Mouse (Mus musculus): ENCODE measurements at regions not wholly inside any gene's neighbourhood (a gene's known extent, or its start where the extent isn't known, plus 50 kb on each side); places are given as distances from the start of the nearest gene placed in this dataset.

DNA sequence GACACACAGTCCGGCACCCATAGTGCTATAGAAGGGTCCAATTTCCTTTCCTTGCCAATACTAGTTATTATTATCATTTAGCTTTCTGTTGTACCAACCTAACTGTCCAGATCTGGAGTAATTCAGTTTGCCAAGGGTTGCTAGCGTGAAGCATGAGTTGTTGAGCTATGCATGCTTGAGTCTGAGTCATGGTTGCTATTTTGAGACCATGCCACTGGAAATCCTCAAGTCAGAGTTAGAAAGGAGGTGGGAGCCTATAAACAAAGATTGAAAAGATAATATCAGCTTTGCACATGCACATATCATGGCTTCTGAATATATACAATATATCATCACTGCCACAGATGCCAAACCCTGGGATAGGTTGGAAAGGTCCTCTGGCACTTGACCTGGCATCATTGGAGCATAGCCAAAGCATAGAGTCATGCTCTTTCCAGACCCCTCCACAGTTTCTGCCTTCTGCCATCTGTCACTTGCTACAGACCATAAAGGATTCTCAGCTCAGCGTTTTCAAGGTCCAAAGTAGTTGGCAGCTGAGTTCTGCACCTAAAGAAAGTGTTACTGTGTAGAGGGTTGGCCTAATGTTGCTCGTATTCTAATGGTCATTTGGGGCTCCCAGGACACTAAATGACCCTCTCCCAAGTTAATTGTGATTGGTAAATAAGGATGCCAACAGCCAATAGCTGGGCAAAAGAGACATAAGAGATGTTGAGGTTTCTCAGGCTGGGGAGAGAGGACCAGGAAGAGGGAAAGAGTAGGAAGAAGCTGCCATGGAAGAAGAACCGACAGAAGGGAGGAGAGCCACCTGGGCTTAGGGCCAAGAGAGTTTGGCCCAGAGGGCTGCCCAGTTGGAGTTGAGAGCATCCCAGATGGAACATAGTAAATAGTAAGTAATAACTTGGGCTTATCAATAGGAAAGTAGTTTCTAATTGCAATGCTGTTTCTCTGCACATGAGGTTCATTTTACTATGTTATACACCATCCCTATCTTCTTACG lies 586.9 kb downstream of the Ptprc start:
- in situ Hi-C loops (cut with MboI; ENCODE audit: low sequenced_read_pairs in 2 of 2, unreplicated experiment in 2 of 2), result no loop called here
- no peak for DNase-seq (ENCODE audit: low read depth, low spot score)
- no peak overlapping the region for H3K4me3 ChIP-seq (ENCODE audit: insufficient read depth in 1 of 2, low read depth in 1 of 2, low read length in 2 of 2, poor library complexity in 1 of 2, severe bottlenecking in 1 of 2)
- no peak overlapping the region for H3K27ac ChIP-seq (ENCODE audit: insufficient read depth, low read depth, low read length, poor library complexity, severe bottlenecking)
- no peak for TF ChIP-seq HCFC1 (IDR thresholded peaks at IDR 0.05; ENCODE audit: borderline replicate concordance, insufficient read depth, low read length)
- TF ChIP-seq ZC3H11A (IDR thresholded peaks at IDR 0.05; ENCODE audit: borderline replicate concordance, low read depth, low read length), result no peak
- no peak for TF ChIP-seq MAFK (IDR thresholded peaks at IDR 0.05; ENCODE audit: insufficient read depth, low read depth, low read length)
- no peak for TF ChIP-seq CHD2 (IDR thresholded peaks at IDR 0.05; ENCODE audit: low read depth, low read length)
- TF ChIP-seq ZNF384 (IDR thresholded peaks at IDR 0.05; ENCODE audit: low read depth, low read length), result no peak
- no peak overlapping the region for H3K9ac ChIP-seq (ENCODE audit: insufficient read depth, low read depth, low read length, poor library complexity, severe bottlenecking)
- H3K4me1 ChIP-seq (ENCODE audit: control insufficient read depth in 2 of 2, insufficient read depth in 2 of 2, low read length in 2 of 2, poor library complexity in 1 of 2), result no peaks in the 10 kb centered on the region
- H3K36me3 ChIP-seq (ENCODE audit: control insufficient read depth, insufficient read depth, low read length, poor library complexity, severe bottlenecking), result no peaks in the 10 kb centered on the region
- no peaks in the 10 kb centered on the region for H3K9me3 ChIP-seq (ENCODE audit: control insufficient read depth, insufficient read depth, low read depth, low read length)

DNA sequence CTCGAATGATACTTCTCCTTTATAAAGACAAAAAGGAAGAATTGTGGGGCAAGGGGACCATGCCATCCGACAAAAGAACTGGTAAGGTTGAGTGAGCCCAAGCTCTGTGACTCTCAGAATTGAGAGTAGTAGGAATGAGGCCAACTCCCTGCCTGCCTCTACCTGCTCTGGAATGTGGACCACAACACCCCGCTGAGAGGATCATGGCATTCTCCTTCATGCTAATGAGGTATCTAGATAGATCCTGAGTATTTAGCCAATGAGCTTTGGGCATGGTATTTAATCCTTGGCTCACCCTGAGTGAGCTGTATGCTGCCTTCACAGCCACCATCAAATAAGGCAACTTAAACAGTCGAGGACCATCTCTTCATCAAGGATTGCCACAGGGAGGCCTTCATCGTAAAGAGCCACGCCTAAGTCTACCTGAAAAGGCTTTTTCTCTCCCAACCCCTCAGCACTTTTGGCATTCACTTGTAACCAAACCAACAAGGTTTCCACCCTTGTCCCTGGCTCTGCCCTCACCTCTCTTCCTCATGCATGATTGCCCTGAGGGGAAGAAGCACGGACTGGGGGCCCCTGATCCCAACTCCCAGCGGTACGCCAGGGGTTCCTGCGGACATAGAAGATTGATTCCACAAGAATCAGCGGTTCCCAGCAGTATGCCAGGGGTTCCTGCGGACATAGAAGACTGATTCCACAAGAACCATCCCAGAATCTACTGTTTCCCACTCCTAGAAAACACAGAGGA lies 587.9 kb downstream of the Ptprc start:
- H3K4me3 ChIP-seq (ENCODE audit: insufficient read depth in 1 of 2, low read depth in 1 of 2, low read length in 2 of 2, poor library complexity in 1 of 2, severe bottlenecking in 1 of 2), result no peak overlapping the region
- H3K9me3 ChIP-seq (ENCODE audit: control insufficient read depth, insufficient read depth, low read depth, low read length), result no peaks in the 10 kb centered on the region
- in situ Hi-C loops (cut with MboI; ENCODE audit: low sequenced_read_pairs in 2 of 2, unreplicated experiment in 2 of 2), result no loop called here
- H3K9ac ChIP-seq (ENCODE audit: insufficient read depth, low read depth, low read length, poor library complexity, severe bottlenecking), result no peak overlapping the region
- H3K4me1 ChIP-seq (ENCODE audit: control insufficient read depth in 2 of 2, insufficient read depth in 2 of 2, low read length in 2 of 2, poor library complexity in 1 of 2), result no peaks in the 10 kb centered on the region
- TF ChIP-seq HCFC1 (IDR thresholded peaks at IDR 0.05; ENCODE audit: borderline replicate concordance, insufficient read depth, low read length) (no peak), MAFK (IDR thresholded peaks at IDR 0.05; ENCODE audit: insufficient read depth, low read depth, low read length) (no peak), ZC3H11A (IDR thresholded peaks at IDR 0.05; ENCODE audit: borderline replicate concordance, low read depth, low read length) (no peak), CHD2 (IDR thresholded peaks at IDR 0.05; ENCODE audit: low read depth, low read length) (no peak), ZNF384 (IDR thresholded peaks at IDR 0.05; ENCODE audit: low read depth, low read length) (no peak)
- no peak overlapping the region for H3K27ac ChIP-seq (ENCODE audit: insufficient read depth, low read depth, low read length, poor library complexity, severe bottlenecking)
- no peak for DNase-seq (ENCODE audit: low read depth, low spot score)
- no peaks in the 10 kb centered on the region for H3K36me3 ChIP-seq (ENCODE audit: control insufficient read depth, insufficient read depth, low read length, poor library complexity, severe bottlenecking)

DNA sequence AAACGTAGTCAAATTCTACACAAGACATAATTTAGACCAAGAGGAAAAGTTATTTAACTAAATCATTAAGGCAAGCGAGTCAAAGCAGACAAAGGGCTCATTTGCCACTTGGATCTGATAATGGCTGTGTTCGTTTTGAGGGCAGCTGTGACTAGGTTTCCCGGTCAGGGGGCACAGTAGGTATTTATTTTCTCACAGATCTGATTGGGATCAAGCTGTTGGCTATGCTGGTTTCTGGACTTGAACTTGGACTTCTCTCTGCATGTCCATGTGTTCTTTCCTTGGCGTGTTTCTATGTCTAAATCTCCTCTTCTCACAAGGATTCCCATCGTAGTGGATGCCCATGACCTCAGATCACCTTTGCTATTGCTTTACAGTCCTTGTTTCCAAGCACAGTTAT lies 590.8 kb downstream of the Ptprc start:
- in situ Hi-C loops (cut with MboI; ENCODE audit: low sequenced_read_pairs in 2 of 2, unreplicated experiment in 2 of 2), result no loop called here
- no peak for DNase-seq (ENCODE audit: low read depth, low spot score)
- TF ChIP-seq ZNF384 (IDR thresholded peaks at IDR 0.05; ENCODE audit: low read depth, low read length) (no peak), CHD2 (IDR thresholded peaks at IDR 0.05; ENCODE audit: low read depth, low read length) (no peak), ZC3H11A (IDR thresholded peaks at IDR 0.05; ENCODE audit: borderline replicate concordance, low read depth, low read length) (no peak), HCFC1 (IDR thresholded peaks at IDR 0.05; ENCODE audit: borderline replicate concordance, insufficient read depth, low read length) (no peak), MAFK (IDR thresholded peaks at IDR 0.05; ENCODE audit: insufficient read depth, low read depth, low read length) (no peak)
- no peaks in the 10 kb centered on the region for H3K36me3 ChIP-seq (ENCODE audit: control insufficient read depth, insufficient read depth, low read length, poor library complexity, severe bottlenecking)
- no peak overlapping the region for H3K4me3 ChIP-seq (ENCODE audit: insufficient read depth in 1 of 2, low read depth in 1 of 2, low read length in 2 of 2, poor library complexity in 1 of 2, severe bottlenecking in 1 of 2)
- H3K9ac ChIP-seq (ENCODE audit: insufficient read depth, low read depth, low read length, poor library complexity, severe bottlenecking), result no peak overlapping the region
- no peaks in the 10 kb centered on the region for H3K9me3 ChIP-seq (ENCODE audit: control insufficient read depth, insufficient read depth, low read depth, low read length)
- H3K27ac ChIP-seq (ENCODE audit: insufficient read depth, low read depth, low read length, poor library complexity, severe bottlenecking), result no peak overlapping the region
- H3K4me1 ChIP-seq (ENCODE audit: control insufficient read depth in 2 of 2, insufficient read depth in 2 of 2, low read length in 2 of 2, poor library complexity in 1 of 2), result no peaks in the 10 kb centered on the region

GRCm38 (mm10) chr1:137584104-137584675 lies 591.3 kb downstream of the Ptprc start:
- Histone ChIP-seq H3K27ac (ENCODE audit: insufficient read depth, low read depth, low read length, poor library complexity, severe bottlenecking) (no peak overlapping the region), H3K36me3 (ENCODE audit: control insufficient read depth, insufficient read depth, low read length, poor library complexity, severe bottlenecking) (no peaks in the 10 kb centered on the region), H3K4me1 (ENCODE audit: control insufficient read depth in 2 of 2, insufficient read depth in 2 of 2, low read length in 2 of 2, poor library complexity in 1 of 2) (no peaks in the 10 kb centered on the region), H3K4me3 (ENCODE audit: insufficient read depth in 1 of 2, low read depth in 1 of 2, low read length in 2 of 2, poor library complexity in 1 of 2, severe bottlenecking in 1 of 2) (no peak overlapping the region), H3K9ac (ENCODE audit: insufficient read depth, low read depth, low read length, poor library complexity, severe bottlenecking) (no peak overlapping the region), H3K9me3 (ENCODE audit: control insufficient read depth, insufficient read depth, low read depth, low read length) (no peaks in the 10 kb centered on the region)
- no peak for TF ChIP-seq HCFC1 (IDR thresholded peaks at IDR 0.05; ENCODE audit: borderline replicate concordance, insufficient read depth, low read length)
- TF ChIP-seq ZNF384 (IDR thresholded peaks at IDR 0.05; ENCODE audit: low read depth, low read length), result no peak
- TF ChIP-seq CHD2 (IDR thresholded peaks at IDR 0.05; ENCODE audit: low read depth, low read length), result no peak
- no peak for TF ChIP-seq ZC3H11A (IDR thresholded peaks at IDR 0.05; ENCODE audit: borderline replicate concordance, low read depth, low read length)
- no peak for TF ChIP-seq MAFK (IDR thresholded peaks at IDR 0.05; ENCODE audit: insufficient read depth, low read depth, low read length)
- in situ Hi-C loops (cut with MboI; ENCODE audit: low sequenced_read_pairs in 2 of 2, unreplicated experiment in 2 of 2), result no loop called here
- DNase-seq (ENCODE audit: low read depth, low spot score), result no peak

All from ES-E14 (cell line).